Mouse (Mus musculus) cerebellum, postnatal 10 days (tissue): ENCODE measurements around the gene D1Ertd622e.

Experiments used
- DNase-seq, 2 experiments: peaks; one replicate each; pipeline ENCODE4 v3.0.0; 2021; ENCODE audit warnings: mixed read lengths in 2 of 2

Gene D1Ertd622e

GRCm38 (mm10) chr1:97578025-97578417, 83.9 kb downstream of the D1Ertd622e start:
- DNase-seq, result no peak

GRCm38 (mm10) chr1:97577062-97578024, 84.5 kb downstream of the D1Ertd622e start:
- DNase-seq, result no peak

DNA sequence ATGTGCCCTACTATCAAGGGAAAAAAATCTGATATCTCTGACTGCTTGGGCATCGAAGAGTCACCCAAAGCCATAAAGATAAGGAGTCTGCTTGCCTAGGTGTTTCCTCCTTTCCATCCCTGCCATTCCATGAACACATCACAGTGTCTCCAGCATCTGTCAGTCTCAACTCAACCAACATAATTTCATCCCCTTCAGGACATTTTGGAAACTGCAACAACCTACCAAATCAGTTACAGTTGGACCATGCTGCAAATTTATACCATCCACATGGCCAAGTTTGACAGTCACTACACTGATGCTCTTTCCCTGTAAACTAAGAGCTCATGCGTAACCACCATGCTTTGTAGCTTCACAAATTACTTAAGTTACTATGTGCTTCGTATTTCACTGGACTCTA, 85.3 kb downstream of the D1Ertd622e start:
- DNase-seq, result no peak

DNA sequence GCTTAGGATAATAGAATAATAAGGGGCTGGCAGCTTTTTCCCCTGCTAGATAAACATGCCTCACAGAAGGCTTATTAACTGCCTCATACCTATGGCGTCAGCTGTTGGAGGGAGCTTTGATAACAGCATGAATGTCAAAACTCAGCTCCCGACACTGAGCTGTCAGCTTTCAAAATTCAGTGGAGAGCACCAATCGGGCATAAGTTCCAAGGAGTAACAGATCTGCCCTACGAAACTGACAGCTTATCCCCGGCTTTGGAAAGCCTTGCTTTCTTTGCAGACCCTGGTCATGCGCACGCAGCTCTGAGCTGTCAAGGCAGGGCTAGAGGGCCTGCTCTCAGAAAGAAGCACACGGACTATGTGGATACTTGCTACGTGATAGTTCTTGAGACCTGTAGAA, 91.1 kb downstream of the D1Ertd622e start:
- DNase-seq, result peak; percentile 13 to 20

DNA sequence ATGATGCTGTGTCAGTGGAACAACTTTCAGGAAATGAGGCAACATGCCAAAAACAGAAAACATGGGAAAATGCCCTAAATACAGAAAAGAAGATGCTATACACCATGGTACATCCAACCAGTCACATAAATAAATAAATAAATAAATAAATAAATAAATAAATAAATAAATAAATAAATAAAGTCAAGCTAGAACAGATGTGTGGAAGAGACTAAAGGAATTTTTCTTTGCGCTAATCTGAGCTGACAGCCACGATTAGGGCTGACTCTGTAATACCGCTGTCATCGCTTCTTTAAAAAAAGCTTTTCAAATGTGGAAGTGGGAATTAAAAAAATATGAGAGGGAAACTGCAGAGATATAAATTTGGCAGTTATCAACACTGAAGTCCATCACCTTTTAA, 93.9 kb downstream of the D1Ertd622e start:
- no peak for DNase-seq

DNA sequence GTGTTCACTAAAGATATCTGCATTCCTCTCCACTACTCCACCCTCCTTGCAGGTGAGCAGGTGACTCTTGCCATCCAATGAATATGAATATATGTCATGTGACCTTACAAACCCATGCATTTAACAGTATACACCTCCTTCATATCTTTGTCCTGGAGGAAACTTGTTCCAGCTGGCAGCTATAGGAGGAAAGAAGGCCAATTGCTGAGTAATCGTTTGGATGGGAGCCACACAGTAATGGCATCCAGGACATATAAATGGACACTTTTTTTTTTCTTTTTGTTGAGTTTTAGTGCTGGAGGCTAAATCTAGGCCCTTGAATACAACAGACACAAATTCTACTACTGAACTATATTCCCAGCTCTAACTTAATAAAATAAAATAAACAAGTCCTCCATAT, 97.2 kb downstream of the D1Ertd622e start:
- peak in 1 of 2 experiments; percentile 16 for DNase-seq

GRCm38 (mm10) chr1:97562867-97563266, 99.0 kb downstream of the D1Ertd622e start:
- no peak for DNase-seq
